Mouse (Mus musculus) hindbrain, embryonic 14.5 days (tissue): Measurements from ENCODE around the gene Zcchc24. TPM values are rescaled to one million over a fixed set of nuclear protein-coding genes. Genes with fewer than 3 reads are reported as not detected.

ENCODE experiments used
- ATAC-seq: fragments of 200-750 bp; cut with Nextera tagmentation; 2 replicates; pipeline ENCODE4 v1.8.0; 2017; ENCODE audit warnings: moderate number of reproducible peaks, mild to moderate bottlenecking, moderate TSS enrichment, moderate library complexity; ENCODE audit not compliant: low FRiP score
- DNase-seq: peaks from one replicate; pipeline ENCODE4 v3.0.0-alpha.2; 2015; ENCODE audit warnings: low spot score
- H3K27ac ChIP-seq: fragments of 300-500 bp; sonication (generic); 2 replicates; pipeline ENCODE4 v1.5.1; 2014; ENCODE audit warnings: mild to moderate bottlenecking, moderate library complexity
- H3K27me3 ChIP-seq: fragments of 300-500 bp; sonication (generic); 2 replicates; pipeline ENCODE4 v1.6.1; 2014; ENCODE audit warnings: mild to moderate bottlenecking, low read length, mixed read lengths; ENCODE audit not compliant: control insufficient read depth, insufficient read depth
- H3K36me3 ChIP-seq: fragments of 300-500 bp; sonication (generic); replicated peaks from 2 replicates; pipeline ENCODE4 v1.6.1; 2014; ENCODE audit not compliant: control insufficient read depth, insufficient read depth
- H3K4me1 ChIP-seq: fragments of 300-500 bp; sonication (generic); replicated peaks from 2 replicates; pipeline ENCODE4 v1.6.1; 2014; ENCODE audit warnings: antibody characterized with exemption, low read length, mixed read lengths; ENCODE audit not compliant: control insufficient read depth, insufficient read depth
- H3K4me2 ChIP-seq: fragments of 300-500 bp; sonication (generic); replicated peaks from 2 replicates; pipeline ENCODE4 v1.6.1; 2014; ENCODE audit warnings: mild to moderate bottlenecking, moderate library complexity
- H3K4me3 ChIP-seq: fragments of 300-500 bp; sonication (generic); replicated peaks from 2 replicates; pipeline ENCODE4 v1.5.1; 2014; ENCODE audit warnings: mild to moderate bottlenecking, low read length
- H3K9ac ChIP-seq: fragments of 300-500 bp; sonication (generic); 2 replicates; pipeline ENCODE4 v1.6.1; 2014
- H3K9me3 ChIP-seq: fragments of 300-500 bp; sonication (generic); 2 replicates; pipeline ENCODE4 v1.6.1; 2016; ENCODE audit warnings: low read length; ENCODE audit not compliant: control insufficient read depth
- WGBS: fragments of 180-500 bp; shearing (Covaris S2); extraction: QIAGEN DNeasy Blood & Tissue Kit; methylation state at CpG from one replicate; pipeline ENCODE4 v1.1.7; 2014; 5-methylcytosine and 5-hydroxymethylcytosine counted together
- polyA plus RNA-seq: library from polyadenylated mRNA; unstranded; fragments of >200 nt; fragmentation: Nextera tagmentation; extraction: Ambion mirVana; gene quantifications from 2 replicates; pipeline ENCODE4 v1.2.1, GENCODE M21; 2014

Zcchc24 gene
- polyA plus RNA-seq, 1 experiment from 2014 or later = 18.5 TPM

DNA sequence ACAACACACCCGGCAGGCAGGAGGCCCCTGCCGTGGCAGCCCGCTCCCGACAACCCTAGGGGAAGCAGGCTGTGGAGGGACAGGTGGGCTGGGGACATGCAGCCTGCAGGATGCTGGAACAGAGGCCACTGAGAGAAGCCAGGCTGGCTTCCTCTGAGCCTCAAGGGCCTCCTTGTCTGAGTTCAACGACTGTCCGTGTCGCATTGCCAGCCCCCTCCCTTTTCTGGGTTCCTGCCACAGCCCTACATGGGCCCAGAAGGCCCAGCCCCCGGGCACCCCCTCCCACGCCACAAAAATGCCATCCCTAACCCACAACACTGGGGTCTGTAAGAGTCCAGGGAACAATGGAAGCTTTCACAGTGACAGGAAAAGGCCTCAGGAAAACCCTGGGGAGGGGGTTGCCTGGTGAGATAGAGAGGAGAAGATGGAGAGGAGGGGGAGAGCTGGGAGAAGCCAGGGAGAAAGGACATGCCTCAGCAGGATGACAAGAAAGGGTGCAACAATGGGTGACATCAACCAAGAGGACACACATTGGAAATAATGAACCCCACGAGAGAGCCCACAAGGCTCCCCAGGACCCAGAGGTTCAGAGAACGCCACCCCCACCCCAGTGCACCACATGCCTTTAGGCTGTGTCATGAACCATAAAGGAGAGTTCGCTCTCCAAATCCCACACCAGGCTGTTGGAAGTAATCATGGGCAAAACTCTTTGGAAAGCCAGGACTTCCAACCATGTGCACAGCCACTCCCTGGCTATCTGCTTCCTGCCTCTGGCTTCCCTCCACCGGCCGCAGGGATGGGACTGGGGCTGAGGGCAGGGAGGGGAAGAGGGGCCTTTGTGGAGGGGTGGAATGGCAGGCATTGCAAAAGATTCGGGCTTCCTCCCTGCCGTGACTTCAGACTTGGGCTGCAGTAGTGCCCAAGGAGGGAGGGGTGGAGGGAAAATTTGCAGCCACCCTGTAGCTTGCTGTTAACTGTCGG lies 33.8 kb downstream of the Zcchc24 start:
- no peak for DNase-seq
- Histone ChIP-seq H3K9me3 (no peaks in the 10 kb centered on the region), H3K4me1 (peaks cover 24% of the 10 kb centered on the region), H3K4me3 (no peak overlapping the region), H3K4me2 (no peak overlapping the region), H3K9ac (no peak overlapping the region), H3K36me3 (no peaks in the 10 kb centered on the region), H3K27me3 (no peaks in the 10 kb centered on the region), H3K27ac (peak overlapping the region; percentile 16)
- peak; percentile 85; the same call in 1 of the 2 replicates for ATAC-seq
- WGBS = 26% methylated on average over 17 of the region's 17 CpGs

- H3K27ac ChIP-seq = no peak overlapping the region
- H3K4me3 ChIP-seq = no peak overlapping the region
- no peak for ATAC-seq
- whole genome bisulfite sequencing = 75% methylated on average over 5 of the region's 5 CpGs
- no peak for DNase-seq
- H3K9me3 ChIP-seq = no peaks in the 10 kb centered on the region
- no peaks in the 10 kb centered on the region for H3K27me3 ChIP-seq
- H3K9ac ChIP-seq = no peak overlapping the region
- H3K4me2 ChIP-seq = no peak overlapping the region
- no peaks in the 10 kb centered on the region for H3K36me3 ChIP-seq
- H3K4me1 ChIP-seq = peaks cover 11% of the 10 kb centered on the region; the same call in 1 of the 2 replicates
Measured at GRCm38 (mm10) chr14:25727149-25727510, 41.7 kb downstream of the Zcchc24 start.

DNA sequence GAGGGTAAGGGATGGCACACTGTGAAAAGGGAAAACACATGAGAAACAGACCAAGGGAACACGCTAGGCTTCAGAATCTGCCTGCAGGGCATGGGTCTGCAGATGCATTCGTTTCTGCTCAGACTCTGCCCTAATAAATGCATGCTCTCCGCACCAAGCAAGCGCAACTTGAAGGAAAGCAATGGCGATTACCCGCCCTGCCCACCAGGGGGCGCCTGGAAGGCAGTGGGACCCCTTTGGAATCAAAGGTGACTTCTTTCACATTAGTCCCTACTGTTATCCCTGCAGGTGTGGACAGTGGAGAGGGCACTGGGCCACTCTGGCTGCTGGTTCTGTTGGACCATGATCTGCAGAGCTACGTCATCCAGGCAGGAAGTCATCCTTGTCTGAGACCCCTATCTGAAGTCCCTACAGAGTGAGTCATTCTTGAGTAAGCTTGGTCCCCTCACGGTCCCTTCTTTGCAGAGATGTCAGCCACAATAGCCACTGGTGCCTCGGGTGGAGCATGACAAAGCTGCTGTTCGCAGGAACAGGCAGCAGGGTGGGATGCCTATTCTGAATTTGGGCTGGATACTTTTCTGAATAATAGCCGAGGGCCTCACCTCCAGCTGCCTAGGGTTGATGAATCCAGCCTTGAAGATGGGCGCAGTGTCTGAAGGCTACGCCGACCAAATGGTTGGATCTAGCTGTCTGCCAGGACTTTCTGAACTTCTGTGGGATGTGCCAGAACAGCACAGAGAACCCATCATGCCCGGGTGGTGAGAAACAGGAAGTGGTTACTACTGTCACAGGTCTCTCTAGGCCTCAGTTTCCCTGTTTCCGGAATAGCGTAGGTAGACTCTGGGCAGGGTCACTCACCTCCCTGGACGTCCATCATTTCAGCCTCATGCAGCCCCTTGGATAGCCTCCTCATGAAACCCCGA lies 42.4 kb downstream of the Zcchc24 start:
- DNase-seq (peak; percentile 47), ATAC-seq (no peak)
- WGBS = 54% methylated on average over 20 of the region's 20 CpGs
- no peak overlapping the region for H3K4me2 ChIP-seq
- H3K27me3 ChIP-seq = no peaks in the 10 kb centered on the region
- peaks cover 11% of the 10 kb centered on the region; the same call in 1 of the 2 replicates for H3K4me1 ChIP-seq
- H3K4me3 ChIP-seq = no peak overlapping the region
- H3K27ac ChIP-seq = no peak overlapping the region
- H3K9ac ChIP-seq = no peak overlapping the region
- no peaks in the 10 kb centered on the region for H3K9me3 ChIP-seq
- no peaks in the 10 kb centered on the region for H3K36me3 ChIP-seq

GRCm38 (mm10) chr14:25725690-25726089 lies 43.1 kb downstream of the Zcchc24 start:
- Histone ChIP-seq H3K4me1 (peaks cover 11% of the 10 kb centered on the region; the same call in 1 of the 2 replicates), H3K27ac (no peak overlapping the region), H3K9me3 (no peaks in the 10 kb centered on the region), H3K36me3 (no peaks in the 10 kb centered on the region), H3K27me3 (no peaks in the 10 kb centered on the region), H3K4me2 (no peak overlapping the region), H3K9ac (no peak overlapping the region), H3K4me3 (no peak overlapping the region)
- WGBS = 32% methylated on average over 4 of the region's 4 CpGs
- no peak for DNase-seq
- ATAC-seq = no peak

DNA sequence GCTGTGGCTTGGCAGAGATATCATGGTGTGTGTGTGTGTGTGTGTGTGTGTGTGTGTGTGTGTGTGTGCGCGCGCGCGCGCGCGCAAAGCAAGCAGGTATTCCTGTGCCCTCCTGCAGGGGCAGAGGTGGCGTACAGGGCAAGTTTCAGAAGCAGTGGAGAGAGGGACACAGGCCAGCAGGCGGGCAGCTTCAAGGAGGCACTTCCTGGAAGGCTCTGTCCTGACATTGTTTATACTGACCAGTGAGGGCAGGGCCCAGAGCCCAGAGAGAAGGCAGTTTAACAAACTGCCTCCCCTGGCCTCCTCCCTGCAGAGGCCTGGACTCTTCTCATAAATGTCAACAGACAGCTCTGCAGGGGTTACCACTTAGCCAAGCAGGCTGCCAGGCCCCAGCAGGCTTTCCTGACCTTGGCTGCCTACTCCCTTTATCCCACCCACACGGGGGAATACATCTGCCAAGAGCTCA lies 43.8 kb downstream of the Zcchc24 start:
- Histone ChIP-seq H3K9me3 (no peaks in the 10 kb centered on the region), H3K4me2 (no peak overlapping the region), H3K27ac (no peak overlapping the region; the same call in 1 of the 2 replicates), H3K9ac (no peak overlapping the region), H3K4me3 (no peak overlapping the region), H3K27me3 (no peaks in the 10 kb centered on the region), H3K36me3 (no peaks in the 10 kb centered on the region), H3K4me1 (peaks cover 11% of the 10 kb centered on the region; the same call in 1 of the 2 replicates)
- peak; percentile 40; the same call in 1 of the 2 replicates for ATAC-seq
- 77% methylated on average over 11 of the region's 11 CpGs for WGBS
- DNase-seq = no peak

- Histone ChIP-seq H3K4me1 (peaks cover 18% of the 10 kb centered on the region; the same call in 1 of the 2 replicates), H3K9me3 (no peaks in the 10 kb centered on the region), H3K4me3 (no peak overlapping the region), H3K36me3 (no peaks in the 10 kb centered on the region), H3K9ac (no peak overlapping the region), H3K4me2 (no peak overlapping the region), H3K27ac (no peak overlapping the region), H3K27me3 (no peaks in the 10 kb centered on the region)
- no peak for ATAC-seq
- 91% methylated on average over 5 of the region's 5 CpGs for WGBS
- no peak for DNase-seq
Measured at GRCm38 (mm10) chr14:25720962-25721707, 47.7 kb downstream of the Zcchc24 start.

GRCm38 (mm10) chr14:25719371-25719770 lies 49.5 kb downstream of the Zcchc24 start:
- ATAC-seq = no peak
- DNase-seq = no peak
- Histone ChIP-seq H3K27me3 (no peaks in the 10 kb centered on the region), H3K9ac (no peak overlapping the region), H3K4me1 (0 out of 2 replicates have a peak, but pooled peaks cover 9% of the 10 kb centered on the region), H3K4me3 (no peak overlapping the region), H3K9me3 (no peaks in the 10 kb centered on the region), H3K27ac (no peak overlapping the region), H3K4me2 (no peak overlapping the region), H3K36me3 (no peaks in the 10 kb centered on the region)
- WGBS = 68% methylated on average over 9 of the region's 9 CpGs

DNA sequence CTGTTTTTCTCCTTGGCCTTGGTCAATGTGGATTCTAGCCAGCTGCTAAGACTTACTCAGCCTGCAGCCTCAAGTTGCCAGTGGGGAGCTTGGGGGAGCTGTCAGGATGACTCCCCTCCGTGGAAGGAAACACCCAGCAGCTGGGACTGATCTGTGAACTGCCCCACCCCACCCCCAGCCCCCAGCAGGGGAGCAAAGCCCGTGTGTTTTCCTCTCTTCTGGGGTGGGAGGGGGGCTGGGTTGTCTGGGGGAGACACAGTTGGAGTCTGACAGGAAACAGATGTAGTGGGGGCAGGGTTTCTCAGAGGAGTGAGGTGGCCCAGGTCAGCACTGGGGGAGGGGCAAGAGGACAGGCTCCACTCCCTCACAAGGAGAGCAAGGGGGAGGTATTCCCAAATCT lies 50.4 kb downstream of the Zcchc24 start:
- H3K9me3 ChIP-seq = no peaks in the 10 kb centered on the region
- H3K27ac ChIP-seq = no peak overlapping the region; the same call in 1 of the 2 replicates
- ATAC-seq = no peak
- H3K4me3 ChIP-seq = no peak overlapping the region
- no peaks in the 10 kb centered on the region for H3K36me3 ChIP-seq
- no peak for DNase-seq
- H3K9ac ChIP-seq = no peak overlapping the region
- no peak overlapping the region for H3K4me2 ChIP-seq
- H3K27me3 ChIP-seq = no peaks in the 10 kb centered on the region
- 6% methylated on average over 2 of the region's 2 CpGs for WGBS
- 0 out of 2 replicates have a peak, but pooled peaks cover 7% of the 10 kb centered on the region for H3K4me1 ChIP-seq
